Mouse (Mus musculus): ENCODE results near the gene Mttp.

DNA sequence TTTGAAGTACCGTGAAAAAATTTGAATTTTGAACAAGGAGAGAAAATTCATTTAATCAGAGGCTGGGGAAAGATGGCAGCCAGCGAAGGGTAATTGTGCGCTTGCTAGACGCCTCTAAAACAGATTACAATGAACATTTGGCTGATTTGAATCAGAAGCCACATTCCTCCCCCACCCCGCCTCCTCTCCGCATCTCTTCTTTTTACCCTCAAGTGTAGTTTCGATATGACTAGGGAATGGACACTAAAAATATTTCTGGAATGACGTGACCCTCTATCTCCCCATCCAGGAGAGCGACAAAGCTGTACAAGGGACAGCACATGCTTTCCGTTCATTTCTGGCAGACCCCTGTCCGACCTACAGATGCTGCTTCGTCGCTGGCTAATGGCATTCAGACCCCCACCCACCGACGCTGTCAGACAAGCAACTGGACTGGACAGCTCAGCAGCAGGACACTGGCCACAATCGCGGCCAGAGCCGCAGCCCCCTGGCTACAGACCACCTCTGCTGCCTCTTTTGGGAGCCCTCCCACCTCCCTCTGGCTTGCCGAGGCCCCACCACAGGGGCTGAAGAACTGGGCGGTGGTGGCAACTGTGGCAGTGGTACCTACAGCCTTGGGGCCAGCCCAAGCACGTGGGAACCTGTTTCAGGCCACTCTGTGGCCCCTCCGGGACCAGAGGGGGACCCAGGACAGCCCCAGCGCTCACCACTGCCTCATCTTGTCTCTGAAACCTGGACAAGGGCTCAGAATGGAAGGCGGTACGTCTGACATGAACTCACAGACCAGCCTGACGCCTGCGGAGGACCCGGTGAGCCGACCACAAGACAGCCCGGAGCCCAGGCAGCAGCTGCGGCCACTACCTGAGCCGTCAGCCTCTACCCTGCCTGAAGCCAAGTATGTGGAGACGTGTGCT lies 79.8 kb downstream of the Mttp start, which contains the start of gene 1110002E22Rik:
- no peak for TF ChIP-seq GATA1 (IDR thresholded peaks at IDR 0.05; ENCODE audit: low read length)
- no peak for TF ChIP-seq TAL1 (IDR thresholded peaks at IDR 0.05; ENCODE audit: low read length)
